ENCODE assay signal across 9 mouse cellular contexts in genomic region chr9:122424941-122425608, GRCm38 (mm10).
DNase-seq lines count a peak whose midpoint lies in the region; ATAC-seq lines count a peak whose summit lies in the region.
"Had no signal": no experiment of that assay in that cellular context is flagged by ENCODE, and none has a peak within 500 bp of the region (broad histone marks: within the 10 kb centered on the region; RNA-seq: fewer than 3 reads in every experiment).

No protein-coding gene starts in this region.

- H3K9ac ChIP-seq in neural tube, embryonic 15.5 days (replicated peaks), result no peak overlapping the region
- H3K9ac ChIP-seq in limb, embryonic 15.5 days, result no peak overlapping the region

- no peak overlapping the region for H3K4me3 ChIP-seq in neural tube, embryonic 15.5 days (replicated peaks)
- no peak overlapping the region for H3K4me3 ChIP-seq in limb, embryonic 15.5 days
- no peak overlapping the region for H3K4me3 ChIP-seq in forebrain, embryonic 10.5 days
- H3K4me3 ChIP-seq: erythroblast, embryonic 14.5 days had no signal

- H3K4me1 ChIP-seq in neural tube, embryonic 15.5 days, result peaks cover 9% of the 10 kb centered on the region
- H3K4me1 ChIP-seq in limb, embryonic 15.5 days, result peaks cover 20% of the 10 kb centered on the region
- H3K4me1 ChIP-seq in forebrain, embryonic 10.5 days, result peaks cover 13% of the 10 kb centered on the region

- H3K9me3 ChIP-seq in neural tube, embryonic 15.5 days (replicated peaks), result no peaks in the 10 kb centered on the region
- no peaks in the 10 kb centered on the region for H3K9me3 ChIP-seq in limb, embryonic 15.5 days
- no peaks in the 10 kb centered on the region for H3K9me3 ChIP-seq in forebrain, embryonic 10.5 days

- no peaks in the 10 kb centered on the region for H3K27me3 ChIP-seq in neural tube, embryonic 15.5 days (replicated peaks)
- H3K27me3 ChIP-seq in limb, embryonic 15.5 days, result peaks cover 9% of the 10 kb centered on the region; the same call in 1 of the 2 replicates
- H3K27me3 ChIP-seq in forebrain, embryonic 10.5 days (ENCODE audit: poor library complexity, severe bottlenecking), result peaks cover 25% of the 10 kb centered on the region

- peak; percentile 17 for DNase-seq in neural tube, embryonic 10.5 days (ENCODE audit: extremely low spot score, low spot score)
- DNase-seq in adrenal gland, postnatal 10 days, result peak; percentile 83
- peak; percentile 19 for DNase-seq in gastrocnemius, postnatal 25 days
- peak; percentile 57 for DNase-seq in ovary, postnatal 36 days (ENCODE audit: low spot score)
- DNase-seq in layer of hippocampus, adult 9-11 months, result no peak
- DNase-seq in forebrain, embryonic 10.5 days (ENCODE audit: extremely low spot score, low spot score), result no peak

- 47% methylated on average over 14 of the region's 14 CpGs for WGBS in neural tube, embryonic 15.5 days
- 31% methylated on average over 14 of the region's 14 CpGs for WGBS in limb, embryonic 15.5 days
- 47% methylated on average over 14 of the region's 14 CpGs for WGBS in forebrain, embryonic 10.5 days

- ATAC-seq in neural tube, embryonic 15.5 days (ENCODE audit: low FRiP score), result no peak
- no peak; the same call in 1 of the 2 replicates for ATAC-seq in limb, embryonic 15.5 days (ENCODE audit: insufficient number of reproducible peaks, low FRiP score, low TSS enrichment, low read depth)

- no peak overlapping the region for H3K27ac ChIP-seq in neural tube, embryonic 15.5 days (replicated peaks)
- no peak overlapping the region for H3K27ac ChIP-seq in limb, embryonic 15.5 days
- no peak overlapping the region for H3K27ac ChIP-seq in forebrain, embryonic 10.5 days

- no peaks in the 10 kb centered on the region for H3K36me3 ChIP-seq in neural tube, embryonic 15.5 days
- H3K36me3 ChIP-seq in limb, embryonic 15.5 days, result no peaks in the 10 kb centered on the region
- H3K36me3 ChIP-seq in forebrain, embryonic 10.5 days (replicated peaks), result no peaks in the 10 kb centered on the region

- no peak overlapping the region for H3K4me2 ChIP-seq in neural tube, embryonic 15.5 days
- H3K4me2 ChIP-seq in limb, embryonic 15.5 days, result 0 out of 2 replicates have a peak overlapping the region, but pooled peaks have one; percentile 10

Comparison
In these comparisons a context has a peak if more than half of its experiments do, and no peak if none do; other contexts are left out.
1. DNase-seq: peak in neural tube, embryonic 10.5 days (single experiment), adrenal gland, postnatal 10 days (single experiment), gastrocnemius, postnatal 25 days (single experiment) and ovary, postnatal 36 days (single experiment); none in layer of hippocampus, adult 9-11 months (single experiment) and forebrain, embryonic 10.5 days (single experiment).